Mouse (Mus musculus) lung, postnatal 36 days (tissue): ENCODE data around the gene Rfk.

Experiments
- DNase-seq: peaks from one replicate; pipeline ENCODE4 v3.0.0; 2022; ENCODE audit warnings: mixed read lengths

Gene Rfk

DNA sequence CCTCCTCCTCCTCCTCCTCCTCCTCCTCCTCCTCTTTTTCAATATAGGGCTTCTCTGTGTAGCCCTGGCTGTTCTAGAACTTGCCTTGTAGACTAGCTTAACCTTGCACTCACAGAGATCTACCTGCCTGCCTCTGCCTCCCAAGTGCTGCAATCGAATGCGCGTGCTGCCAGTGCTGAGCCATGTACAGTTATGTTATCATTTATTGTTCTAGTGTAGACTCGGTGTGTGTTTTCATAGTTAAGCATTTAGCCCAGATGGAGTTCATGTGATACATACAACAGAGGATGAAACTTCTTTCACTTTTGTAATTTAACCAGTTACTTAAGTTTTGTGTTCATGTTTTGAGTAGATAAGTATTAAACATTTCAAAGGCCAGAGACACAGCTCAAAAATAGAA, 8.8 kb upstream of the Rfk start:
- no peak for DNase-seq

DNA sequence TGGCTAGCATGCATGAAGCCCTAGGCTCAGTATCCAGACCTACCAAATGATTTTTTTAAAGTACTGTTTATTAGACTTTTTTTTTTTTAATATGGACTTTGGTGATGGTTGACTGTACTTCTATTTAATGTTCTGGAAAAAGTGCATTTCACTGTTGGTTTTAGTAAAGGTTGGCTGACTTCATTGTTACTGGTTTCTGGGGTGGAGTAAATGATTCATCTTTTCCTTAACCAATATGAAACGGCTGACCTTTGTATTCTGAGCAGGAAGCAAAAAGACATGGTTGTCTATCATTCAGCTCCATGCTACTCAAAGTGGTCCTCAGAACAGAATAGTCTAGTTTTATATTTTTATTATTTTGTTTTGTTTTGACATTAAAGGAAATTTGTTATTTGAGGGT, 8.4 kb upstream of the Rfk start:
- DNase-seq = no peak

DNA sequence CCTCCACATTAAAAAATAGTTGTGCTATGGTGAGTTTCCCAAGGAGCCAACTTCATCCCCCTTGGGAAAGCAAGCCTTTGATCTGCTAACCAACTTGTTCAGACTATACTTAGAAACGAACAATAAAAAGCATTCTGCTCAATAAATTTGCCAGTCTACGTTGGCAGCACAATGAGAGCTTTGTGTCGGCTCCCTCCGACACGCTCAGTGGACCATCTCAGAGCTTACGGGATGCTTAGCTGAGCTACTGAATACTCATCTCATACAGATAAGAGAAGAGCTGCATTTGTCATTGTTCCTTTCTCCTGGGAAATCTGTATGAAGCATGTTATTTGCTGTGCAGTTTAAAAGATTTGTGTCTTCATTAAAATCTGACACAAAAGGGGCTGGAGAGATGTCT, 7.4 kb upstream of the Rfk start:
- DNase-seq = no peak

DNA sequence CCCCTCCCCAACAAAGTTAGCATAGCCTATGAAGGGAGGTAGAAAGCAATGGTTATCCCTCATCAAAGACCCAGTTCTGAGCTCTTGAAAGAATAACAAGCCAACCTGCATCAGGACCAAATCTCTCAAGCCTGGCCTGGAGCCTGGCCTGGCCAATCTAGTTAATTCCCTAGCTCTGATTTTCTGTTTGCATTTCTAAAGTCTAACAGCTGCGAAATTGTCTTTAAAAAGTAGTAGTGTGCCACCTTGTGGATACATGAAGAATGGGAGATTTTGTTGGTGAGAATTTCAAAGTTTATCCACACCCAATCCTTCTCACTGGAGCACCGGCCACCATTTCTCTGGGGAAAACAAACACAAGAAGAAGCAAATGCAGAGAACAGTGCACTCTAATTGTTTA, 5.4 kb upstream of the Rfk start:
- peak; percentile 42 for DNase-seq

DNA sequence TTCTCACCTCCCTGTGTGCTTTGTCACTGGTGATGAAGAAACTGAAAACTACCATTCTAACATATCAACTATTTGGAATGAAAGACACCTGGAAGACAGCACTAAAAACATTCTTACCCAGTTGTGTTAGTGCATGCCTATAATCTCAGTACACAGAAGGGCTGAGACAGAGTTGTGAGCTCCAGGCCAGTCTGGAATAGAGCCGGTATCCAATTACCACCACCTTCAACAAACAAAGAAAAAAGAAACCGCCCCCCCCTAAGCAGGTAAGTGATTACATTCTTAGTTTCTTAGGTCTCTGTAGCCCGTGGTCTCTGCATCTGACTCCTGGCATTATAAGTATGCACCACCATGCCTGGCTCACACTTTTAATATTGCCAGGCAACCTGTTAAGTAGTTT, 977 bp upstream of the Rfk start:
- no peak for DNase-seq

DNA sequence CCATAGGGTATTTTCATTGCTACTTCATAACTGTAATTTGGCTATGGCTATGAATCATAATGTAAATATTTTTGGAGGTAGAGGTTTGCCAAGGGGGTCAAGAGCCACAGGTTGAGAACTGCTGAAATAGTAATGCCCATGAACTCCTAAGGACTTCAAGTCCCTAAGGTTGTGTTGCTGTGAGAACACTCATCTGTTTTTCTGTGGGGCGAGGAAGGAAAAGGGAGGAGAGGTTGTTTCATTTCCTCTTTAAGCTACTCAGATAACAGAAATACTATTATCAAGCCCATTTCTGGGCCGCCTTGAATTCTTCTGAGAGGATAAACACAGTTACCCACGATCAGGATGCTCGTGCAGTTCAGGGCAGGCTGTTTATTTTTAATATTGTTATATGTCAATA, 3.0 kb downstream of the Rfk start:
- DNase-seq = peak; percentile 54

DNA sequence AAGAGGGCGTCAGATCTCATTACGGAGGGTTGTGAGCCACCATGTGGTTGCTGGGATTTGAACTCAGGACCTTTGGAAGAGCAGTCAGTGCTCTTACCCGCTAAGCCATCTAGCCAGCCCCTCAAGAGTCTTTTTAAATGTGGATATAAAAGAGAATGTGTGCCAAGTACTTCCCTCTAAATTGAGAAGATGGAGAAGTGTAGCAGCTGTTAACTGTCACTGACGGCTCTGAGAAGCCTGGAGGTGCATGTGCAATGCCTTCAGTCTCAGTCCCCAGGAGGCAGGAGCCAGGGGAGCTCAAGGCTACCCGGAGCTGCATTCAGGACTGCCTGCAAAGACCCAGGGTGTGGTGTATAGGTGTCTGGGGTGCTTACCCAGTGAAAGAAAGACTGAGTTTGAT, 4.1 kb downstream of the Rfk start:
- DNase-seq = peak; percentile 53

DNA sequence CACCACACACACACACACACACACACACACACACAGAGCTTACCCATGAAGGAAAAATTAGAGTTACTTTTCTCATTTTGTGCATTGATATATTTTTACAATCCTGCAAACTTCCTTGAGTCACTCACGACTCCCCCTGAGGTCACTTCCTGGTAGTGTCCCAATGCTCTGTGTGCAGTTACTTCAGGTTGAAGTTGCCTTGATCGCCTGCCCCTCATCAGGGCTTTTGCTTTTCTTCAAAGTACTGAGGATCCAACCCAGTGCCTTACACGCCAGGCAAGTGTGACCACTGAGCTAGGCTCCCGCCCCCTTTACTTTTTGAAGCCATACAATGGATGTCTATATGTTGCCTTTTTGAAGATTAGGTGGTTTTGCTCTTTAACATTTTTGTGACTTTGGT, 6.1 kb downstream of the Rfk start:
- DNase-seq = no peak

DNA sequence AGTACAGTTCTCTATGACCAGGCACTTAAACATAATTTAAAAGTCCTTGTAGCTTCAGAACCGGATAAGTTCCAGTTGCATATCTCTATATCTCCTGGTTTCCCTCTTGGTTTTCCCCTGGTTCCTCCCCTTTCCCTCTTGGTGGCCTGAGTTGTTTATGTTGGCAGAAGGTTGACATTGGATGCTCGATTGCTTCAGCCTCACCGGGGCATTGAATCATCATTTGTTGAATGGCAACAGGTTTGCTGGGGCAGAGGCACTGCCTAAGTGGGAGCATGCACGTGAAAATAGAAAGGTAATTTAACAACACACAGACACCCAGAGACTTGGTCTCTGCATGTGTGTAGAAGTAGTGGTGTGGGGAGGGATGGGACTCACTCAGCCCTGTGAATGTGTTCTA, 6.7 kb downstream of the Rfk start:
- peak; percentile 40 for DNase-seq

DNA sequence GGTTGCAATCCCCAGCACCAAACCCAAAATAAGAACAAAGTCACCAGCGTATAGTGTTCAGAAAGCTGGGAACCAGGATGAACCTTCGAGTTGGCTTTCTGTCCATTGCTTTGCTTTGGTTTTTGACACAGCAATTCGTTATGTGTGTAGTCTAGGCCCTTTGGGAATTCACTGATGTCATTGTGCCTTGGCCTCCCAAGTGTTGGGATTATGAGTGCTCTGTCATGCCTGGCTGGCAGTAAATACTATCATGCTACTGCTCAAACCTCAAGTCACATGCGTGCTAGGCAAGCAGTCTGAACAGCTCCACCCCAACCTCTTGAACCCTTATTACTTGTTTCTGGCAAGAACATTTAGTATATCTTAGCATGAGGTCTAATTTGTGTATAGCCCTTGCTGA, 9.3 kb downstream of the Rfk start:
- DNase-seq = no peak

DNA sequence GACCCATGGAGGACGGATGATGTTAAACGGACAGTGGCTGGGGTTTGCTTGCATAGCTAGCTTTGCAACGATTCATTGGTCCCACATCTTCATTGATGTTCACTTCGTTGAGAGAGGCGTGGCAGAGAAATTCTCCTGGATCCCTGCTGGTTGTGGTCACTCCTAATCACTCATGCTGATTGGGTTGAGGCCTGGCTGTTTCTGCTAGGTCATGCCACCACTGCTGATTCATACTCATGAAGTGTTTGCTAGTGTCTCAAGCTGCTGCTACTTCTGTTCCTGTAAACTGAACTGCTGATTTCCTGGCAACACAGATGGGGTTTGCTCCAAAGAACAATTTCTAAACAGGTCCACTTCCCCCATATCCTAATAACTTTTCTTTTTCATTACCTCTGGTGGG, 13.0 kb downstream of the Rfk start:
- no peak for DNase-seq

DNA sequence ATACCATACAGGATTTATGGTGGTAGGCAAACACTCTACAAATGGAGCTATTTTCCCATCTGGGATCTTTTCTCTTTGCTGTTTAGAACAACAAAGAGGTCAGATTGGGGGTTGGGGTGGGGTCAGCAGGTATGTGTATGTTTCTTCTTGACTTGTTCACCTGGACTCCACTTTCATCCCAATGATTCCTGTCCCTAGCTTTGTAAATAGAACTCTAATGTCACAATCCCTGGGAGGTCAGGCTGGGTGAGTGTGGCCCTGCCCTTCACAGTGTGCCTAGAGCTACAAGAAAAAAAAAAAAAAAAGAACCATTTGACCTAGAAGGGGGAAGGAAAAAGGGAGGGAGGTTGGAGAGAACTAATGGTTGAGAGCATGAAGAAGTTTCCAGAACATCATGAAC, 14.7 kb downstream of the Rfk start:
- no peak for DNase-seq

DNA sequence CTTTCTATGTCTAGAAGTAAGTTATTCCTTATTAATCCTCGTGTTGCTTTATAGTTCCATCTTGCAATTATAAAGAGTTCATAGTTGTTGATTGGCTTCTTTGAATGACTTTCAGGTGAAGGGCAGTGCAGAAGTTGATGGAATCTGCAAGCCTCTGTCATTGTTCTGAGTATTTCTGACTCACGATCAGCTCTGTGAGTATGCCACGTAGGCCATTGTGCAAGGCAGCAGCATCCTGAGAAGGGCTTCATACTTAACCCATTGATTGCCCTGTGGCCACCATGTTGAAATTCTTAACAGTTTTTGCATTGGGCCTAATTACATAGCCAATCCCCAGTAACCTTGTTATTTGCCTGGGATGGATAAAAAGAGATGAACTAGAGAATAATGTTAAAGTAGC, 15.5 kb downstream of the Rfk start:
- no peak for DNase-seq

DNA sequence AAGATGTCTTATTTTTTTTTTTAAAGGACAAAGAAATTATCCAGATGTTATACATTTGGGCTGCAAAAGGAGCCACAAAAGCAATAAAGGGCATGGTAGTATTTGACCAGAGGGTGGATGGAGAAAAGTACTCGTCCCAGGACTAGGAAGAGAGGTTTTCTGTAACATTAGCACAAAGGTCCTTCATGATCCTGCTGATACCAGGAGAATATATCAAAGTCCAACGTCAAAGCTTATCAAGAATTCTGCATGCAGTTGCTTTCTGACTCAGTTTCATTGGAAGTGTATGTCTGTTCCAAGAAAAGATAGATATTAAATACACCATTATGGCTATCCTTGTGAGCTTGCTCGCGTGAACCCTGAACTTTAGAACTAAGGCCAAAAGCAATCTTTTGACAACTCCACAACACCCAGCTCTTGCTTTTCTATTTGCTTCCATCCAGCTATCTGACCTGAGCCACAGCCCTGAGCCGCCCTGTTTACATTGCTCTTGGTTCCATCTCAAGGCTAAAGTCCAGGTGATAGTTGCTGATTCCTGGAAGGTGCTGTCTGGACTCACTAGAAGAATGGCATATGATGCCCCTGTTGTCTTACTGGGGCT, 16.7 kb downstream of the Rfk start:
- DNase-seq = no peak

DNA sequence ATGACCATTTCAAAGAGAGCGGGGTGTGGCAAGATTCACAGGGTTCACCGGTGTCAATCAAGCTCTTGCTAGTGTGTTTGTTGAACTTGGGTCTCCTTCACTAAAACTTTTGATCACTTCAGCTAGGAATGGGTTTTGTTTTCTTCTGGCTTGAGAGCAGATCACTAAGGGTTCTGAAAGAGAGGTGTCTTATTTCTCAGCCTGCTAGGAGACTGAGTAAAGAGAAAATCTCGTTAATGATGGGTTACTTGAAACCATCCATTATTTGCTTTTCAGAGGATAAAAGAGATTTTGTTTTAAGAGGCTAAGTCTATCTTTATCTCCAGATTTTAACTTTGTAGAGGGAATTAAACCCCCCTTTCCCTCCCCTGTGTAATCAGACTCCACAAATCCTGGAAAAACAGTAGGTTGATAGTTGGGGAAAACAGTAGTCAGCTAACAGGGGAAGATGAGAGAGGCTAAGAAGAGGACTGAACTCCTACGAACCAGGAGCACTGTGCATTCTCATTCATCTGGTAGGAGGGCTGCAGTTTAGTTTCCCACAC, 19.1 kb downstream of the Rfk start:
- no peak for DNase-seq

DNA sequence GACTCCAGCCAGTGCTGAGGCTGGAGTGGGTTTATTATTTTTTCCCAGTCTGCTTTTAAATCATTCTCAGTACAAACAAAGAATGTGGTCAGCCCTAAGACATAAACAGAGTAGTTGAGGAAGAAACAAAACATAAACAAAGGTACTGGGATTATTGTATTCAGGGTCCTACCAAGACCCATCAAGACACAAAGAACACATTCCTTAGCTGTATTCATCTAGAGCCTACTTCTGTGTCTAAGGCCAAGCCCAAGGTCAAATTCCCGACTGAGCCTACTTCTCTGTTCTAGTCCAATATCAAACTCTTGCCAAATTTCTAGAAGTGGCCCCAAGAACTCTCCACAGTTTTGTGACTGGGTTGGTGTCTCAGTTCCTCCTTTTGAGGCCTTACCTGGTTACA, 24.0 kb downstream of the Rfk start:
- DNase-seq = no peak

DNA sequence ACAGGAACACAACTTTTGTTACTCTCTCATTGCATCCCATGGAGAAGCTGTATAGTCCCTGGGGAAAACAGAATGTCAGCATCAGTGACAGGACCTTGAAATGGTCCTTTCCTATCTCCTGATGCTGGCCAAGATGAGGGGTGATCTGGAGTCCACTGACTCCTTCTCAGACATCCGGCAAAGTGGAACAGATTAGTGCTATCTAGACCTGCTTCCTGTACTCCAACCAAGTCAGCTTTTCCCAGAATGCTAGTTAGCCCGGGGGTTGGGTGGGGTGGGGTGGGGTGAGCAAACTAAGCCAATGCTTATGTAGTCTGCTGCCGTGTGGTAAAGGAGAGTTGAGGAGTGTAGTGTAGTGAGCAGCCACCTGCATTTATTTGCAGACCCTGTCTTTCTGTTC, 29.5 kb downstream of the Rfk start:
- no peak for DNase-seq

DNA sequence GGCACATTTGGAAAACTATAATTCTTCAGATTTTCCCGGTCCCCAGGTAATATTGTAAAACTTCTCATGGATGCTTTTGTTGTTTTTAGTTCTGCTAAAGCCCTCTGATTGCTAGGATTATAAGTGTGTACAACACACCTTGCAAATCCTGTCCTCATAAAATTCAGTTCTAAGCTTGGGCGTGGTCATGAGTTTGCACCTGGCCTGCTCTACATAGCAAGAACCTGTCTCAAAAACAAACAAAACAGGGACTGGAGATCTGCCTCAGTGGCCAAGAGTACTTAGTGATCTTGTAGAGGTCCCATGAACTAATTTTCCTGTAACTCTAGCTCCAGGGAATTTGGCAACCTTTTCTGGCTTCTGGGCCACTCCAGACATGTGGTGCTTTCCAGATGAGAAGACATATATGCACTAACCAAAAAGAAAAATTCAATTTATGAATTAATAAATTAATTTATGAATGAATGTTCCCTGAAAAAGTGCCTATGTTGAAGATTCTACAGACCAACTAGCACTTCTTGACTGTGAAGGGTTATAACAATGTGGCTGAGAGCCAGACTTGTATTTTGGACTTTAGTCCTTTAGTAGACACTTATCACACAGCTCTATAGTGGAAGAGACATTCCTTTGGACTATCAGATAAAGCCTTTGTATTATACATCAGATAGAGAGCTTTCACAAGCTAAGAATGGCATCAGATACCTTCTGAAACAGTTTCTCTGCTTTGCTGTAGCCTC, 34.1 kb downstream of the Rfk start:
- DNase-seq = peak; percentile 5

DNA sequence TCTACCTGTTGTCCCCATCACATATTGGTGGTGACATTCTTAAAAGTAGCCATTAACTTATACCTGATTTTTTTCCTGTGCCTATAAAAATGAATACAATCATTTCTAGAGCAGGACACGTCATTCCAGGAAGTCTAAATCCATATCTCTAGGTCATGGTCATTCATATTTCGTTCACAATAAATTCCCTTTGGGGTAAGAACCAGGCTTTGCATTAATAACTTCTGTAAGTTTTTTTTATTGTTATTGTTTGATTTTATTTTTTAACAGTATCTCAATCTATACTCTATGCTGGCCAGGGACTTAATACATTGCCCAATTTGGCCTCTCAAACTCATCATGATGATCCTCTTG, 34.7 kb downstream of the Rfk start:
- DNase-seq = no peak

DNA sequence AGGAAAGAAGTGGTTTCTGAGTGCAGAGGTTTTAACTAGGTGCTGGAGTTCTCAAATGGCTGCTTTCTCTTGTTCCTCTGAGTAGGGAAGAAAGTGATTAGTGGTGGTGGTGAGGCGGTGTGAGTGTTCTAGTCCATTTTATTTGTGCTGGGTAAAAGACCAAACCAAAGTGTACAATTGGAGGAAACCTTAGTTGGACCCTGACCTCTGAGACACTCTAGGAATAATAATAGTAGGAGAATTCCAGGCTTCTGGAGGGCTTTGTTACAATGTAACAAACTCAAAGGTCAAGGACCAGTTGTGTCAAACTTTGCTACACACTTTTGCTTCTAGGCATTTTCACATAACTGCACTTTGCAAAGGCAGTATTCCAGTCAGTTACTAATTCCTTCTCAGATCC, 42.8 kb downstream of the Rfk start:
- DNase-seq = no peak

DNA sequence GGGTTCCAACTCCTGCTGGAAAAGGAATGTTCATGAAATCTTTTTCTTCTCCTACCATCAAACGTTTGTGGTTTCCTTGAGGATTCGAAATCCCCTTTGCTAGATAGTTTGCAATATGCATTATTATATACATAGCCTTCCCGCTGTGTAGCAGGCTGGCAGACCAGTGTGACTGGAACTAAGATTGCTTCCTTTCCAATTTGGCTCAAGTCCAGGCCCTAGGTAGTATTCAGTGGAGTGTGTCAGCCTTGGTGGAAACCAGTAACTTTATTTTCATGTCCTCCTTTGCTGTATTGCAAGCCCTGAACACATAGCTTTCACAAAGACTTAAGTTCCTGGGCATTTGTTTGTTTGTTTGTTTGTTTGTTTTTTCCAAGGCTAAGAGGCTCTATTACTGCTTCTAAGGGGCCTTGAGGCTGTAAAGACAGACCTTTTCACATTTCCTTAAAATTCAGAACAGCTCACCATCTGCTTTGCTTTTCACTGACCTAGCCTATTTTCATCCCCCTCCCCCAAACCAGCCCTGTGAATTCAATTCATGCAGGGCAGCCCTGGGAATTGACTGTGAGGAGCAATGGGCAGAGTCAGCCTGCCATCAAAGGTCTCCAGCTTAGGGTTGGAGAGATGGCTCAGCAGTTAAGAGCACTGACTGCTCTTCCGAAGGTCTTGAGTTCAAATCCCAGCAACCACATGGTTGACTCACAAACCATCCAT, 45.8 kb downstream of the Rfk start:
- no peak for DNase-seq

DNA sequence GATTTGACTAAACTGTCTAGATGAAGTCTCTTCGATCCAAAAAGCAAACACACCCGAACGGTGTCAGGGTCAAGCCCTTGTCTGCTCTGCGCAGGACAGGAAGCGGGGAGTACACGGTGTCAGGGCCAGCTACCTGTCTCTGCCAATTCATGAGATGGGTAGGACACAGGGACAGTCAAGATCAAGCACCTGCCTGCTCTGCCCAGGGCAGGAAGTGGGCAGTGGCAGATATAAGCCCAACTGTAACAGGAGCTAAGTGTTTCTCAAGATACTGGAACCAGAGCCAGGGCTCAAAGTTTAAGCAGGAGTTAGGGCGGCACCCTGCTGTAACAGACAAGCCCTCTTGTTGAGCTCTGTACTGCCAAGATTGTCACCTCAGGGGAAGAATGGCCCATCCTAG, 49.7 kb downstream of the Rfk start:
- no peak for DNase-seq
